Mouse (Mus musculus) limb, embryonic 12.5 days (tissue): ENCODE measurements around the gene Ptges2. TPM values are rescaled to one million over a fixed set of nuclear protein-coding genes. Genes with fewer than 3 reads are reported as not detected.
A peak's percentile ranks its signal among the peaks of the same experiment; 100 is the strongest.
"Not testable (repeated sequence)": the region's sequence is repeated elsewhere in the genome, so short reads cannot be mapped to it uniquely, and the experiment has no call there.

Experiments used
- ATAC-seq: fragments of 200-750 bp; cut with Nextera tagmentation; 2 replicates; pipeline ENCODE4 v1.8.0; 2017; ENCODE audit warnings: low read depth, moderate TSS enrichment; ENCODE audit not compliant: insufficient number of reproducible peaks, insufficient read depth, low FRiP score, low TSS enrichment
- H3K27ac ChIP-seq: fragments of 300-500 bp; sonication (generic); 2 replicates; pipeline ENCODE4 v1.5.1; 2016; ENCODE audit warnings: mild to moderate bottlenecking, moderate library complexity
- H3K27me3 ChIP-seq: fragments of 300-500 bp; sonication (generic); 2 replicates; pipeline ENCODE4 v1.6.1; 2016; ENCODE audit warnings: mild to moderate bottlenecking, moderate library complexity
- H3K36me3 ChIP-seq: fragments of 300-500 bp; sonication (generic); 2 replicates; pipeline ENCODE4 v1.6.1; 2016; ENCODE audit warnings: mild to moderate bottlenecking, moderate library complexity
- H3K4me1 ChIP-seq: fragments of 300-500 bp; sonication (generic); replicated peaks from 2 replicates; pipeline ENCODE4 v1.6.1; 2016
- H3K4me2 ChIP-seq: fragments of 300-500 bp; sonication (generic); 2 replicates; pipeline ENCODE4 v1.6.1; 2016; ENCODE audit warnings: mild to moderate bottlenecking, moderate library complexity
- H3K4me3 ChIP-seq: fragments of 300-500 bp; sonication (generic); replicated peaks from 2 replicates; pipeline ENCODE4 v1.5.1; 2016; ENCODE audit warnings: mild to moderate bottlenecking
- H3K9ac ChIP-seq: fragments of 300-500 bp; sonication (generic); replicated peaks from 2 replicates; pipeline ENCODE4 v1.6.1; 2016; ENCODE audit warnings: mild to moderate bottlenecking, moderate library complexity
- H3K9me3 ChIP-seq: fragments of 300-500 bp; sonication (generic); 2 replicates; pipeline ENCODE4 v1.6.1; 2016; ENCODE audit warnings: mild to moderate bottlenecking, moderate library complexity
- WGBS: fragments of 180-500 bp; shearing (Covaris S2); methylation state at CpG from one replicate; pipeline ENCODE4 v1.1.7; 2016; 5-methylcytosine and 5-hydroxymethylcytosine counted together
- polyA plus RNA-seq: library from polyadenylated mRNA; unstranded; fragments of >200 nt; fragmentation: Nextera tagmentation; extraction: Ambion mirVana; gene quantifications from 2 replicates; pipeline ENCODE4 v1.2.1, GENCODE M21; 2016

The Ptges2 gene
- polyA plus RNA-seq, 1 experiment from 2014 or later: 32.2 TPM

DNA sequence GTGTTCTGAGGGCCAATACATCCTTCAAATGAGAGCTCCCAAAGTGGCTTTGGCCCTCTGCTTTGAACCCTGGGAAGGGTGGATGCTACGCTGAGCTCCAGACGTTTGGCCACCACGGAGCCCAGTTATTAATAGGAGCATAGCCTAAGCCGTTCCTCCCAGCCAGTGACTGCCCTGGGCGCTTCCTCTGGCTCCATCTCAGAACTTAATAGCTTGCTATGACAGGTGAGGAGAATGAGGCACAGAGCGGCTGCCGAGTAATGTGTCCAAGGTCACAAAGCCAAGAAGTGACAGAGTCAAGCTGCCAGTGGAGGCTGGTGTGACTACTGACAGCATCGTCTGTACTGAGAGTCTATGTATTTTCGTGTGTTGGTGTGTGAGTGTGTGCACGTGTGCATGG, 39.5 kb upstream of the Ptges2 start:
- ATAC-seq: no peak
- no peak overlapping the region for H3K4me2 ChIP-seq
- no peak overlapping the region for H3K27ac ChIP-seq
- peaks cover 24% of the 10 kb centered on the region for H3K4me1 ChIP-seq
- H3K9me3 ChIP-seq: no peaks in the 10 kb centered on the region
- H3K36me3 ChIP-seq: no peaks in the 10 kb centered on the region
- WGBS: 63% methylated on average over 10 of the region's 10 CpGs
- H3K4me3 ChIP-seq: no peak overlapping the region
- H3K9ac ChIP-seq: no peak overlapping the region
- H3K27me3 ChIP-seq: peaks cover 6% of the 10 kb centered on the region; the same call in 1 of the 2 replicates

DNA sequence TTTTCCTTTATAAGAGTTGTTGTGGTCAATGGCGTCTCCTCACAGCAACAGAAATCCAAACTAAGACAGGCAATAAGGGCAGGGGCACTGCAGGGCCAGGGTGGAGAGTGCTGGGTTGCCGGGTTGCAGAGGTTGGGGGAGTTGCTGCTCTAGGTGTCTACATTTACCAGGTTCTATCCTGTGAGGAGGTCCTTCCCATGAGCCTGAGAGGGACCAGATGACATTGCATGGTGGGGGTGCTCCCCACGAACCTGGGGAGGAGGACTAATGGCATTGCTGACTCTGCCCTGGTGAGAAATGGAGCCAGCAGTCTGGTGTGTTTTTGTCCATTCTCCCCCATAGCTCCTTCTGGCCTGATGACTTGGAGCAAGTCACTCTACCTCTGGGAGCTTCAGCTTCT, 38.0 kb upstream of the Ptges2 start:
- WGBS: 78% methylated on average over 3 of the region's 3 CpGs
- Histone ChIP-seq H3K27ac (no peak overlapping the region), H3K9ac (no peak overlapping the region), H3K4me2 (no peak overlapping the region), H3K4me1 (peaks cover 21% of the 10 kb centered on the region), H3K27me3 (peaks cover 14% of the 10 kb centered on the region), H3K36me3 (no peaks in the 10 kb centered on the region), H3K9me3 (no peaks in the 10 kb centered on the region), H3K4me3 (no peak overlapping the region)
- no peak for ATAC-seq

DNA sequence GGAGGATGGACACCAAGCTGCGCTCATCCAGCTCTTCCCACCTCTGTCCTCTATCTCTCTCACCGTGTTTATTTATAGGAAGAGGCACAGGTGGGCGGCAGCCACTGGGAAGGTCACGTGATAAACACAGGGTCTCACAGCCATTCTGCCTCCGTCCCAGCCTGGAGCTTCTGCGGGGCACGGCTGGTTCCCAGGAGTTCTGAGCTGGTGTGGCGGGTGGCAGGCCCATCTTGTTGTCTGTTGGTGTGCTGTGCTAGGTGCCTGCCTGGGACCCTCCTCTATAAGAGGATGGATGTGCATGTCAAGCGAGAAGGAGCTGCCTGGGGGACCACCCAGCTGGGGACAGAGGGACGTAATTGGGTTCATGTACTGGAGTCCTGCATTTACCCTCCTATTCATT, 37.3 kb upstream of the Ptges2 start:
- H3K4me1 ChIP-seq: peaks cover 21% of the 10 kb centered on the region
- ATAC-seq: no peak
- H3K27ac ChIP-seq: no peak overlapping the region
- no peak overlapping the region for H3K4me3 ChIP-seq
- no peak overlapping the region for H3K4me2 ChIP-seq
- no peak overlapping the region for H3K9ac ChIP-seq
- H3K27me3 ChIP-seq: peaks cover 14% of the 10 kb centered on the region
- WGBS: 68% methylated on average over 10 of the region's 10 CpGs
- no peaks in the 10 kb centered on the region for H3K9me3 ChIP-seq
- no peaks in the 10 kb centered on the region for H3K36me3 ChIP-seq

DNA sequence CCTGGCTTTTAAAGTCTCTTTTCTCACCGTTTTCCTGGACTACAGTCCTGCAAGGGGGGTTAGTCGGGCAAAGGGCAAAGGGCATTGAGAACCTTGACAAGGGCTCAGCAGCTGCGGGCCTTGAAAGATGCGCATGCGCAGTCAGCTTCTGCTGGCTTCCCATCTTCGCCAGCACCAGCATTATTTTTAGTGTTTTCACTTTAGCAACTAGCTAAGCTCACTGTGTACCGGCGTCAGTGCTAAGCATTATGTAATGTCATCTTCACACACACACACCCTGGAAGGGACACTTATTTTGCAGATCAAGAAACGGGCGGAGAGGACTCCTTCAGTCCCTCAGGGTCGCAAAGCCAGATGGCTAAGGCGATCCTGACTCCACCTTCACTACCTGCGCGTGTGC, 35.0 kb upstream of the Ptges2 start:
- Histone ChIP-seq H3K4me2 (peak overlapping the region; percentile 72), H3K27ac (no peak overlapping the region), H3K4me3 (peak overlapping the region; percentile 38), H3K9me3 (no peaks in the 10 kb centered on the region), H3K27me3 (peaks cover 14% of the 10 kb centered on the region), H3K4me1 (peaks cover 25% of the 10 kb centered on the region), H3K9ac (no peak overlapping the region), H3K36me3 (peaks cover 16% of the 10 kb centered on the region)
- 4% methylated on average over 14 of the region's 14 CpGs for WGBS
- ATAC-seq: no peak

- 1% methylated on average over 24 of the region's 24 CpGs for WGBS
- Histone ChIP-seq H3K27ac (no peak overlapping the region), H3K9me3 (no peaks in the 10 kb centered on the region), H3K4me3 (peak overlapping the region; percentile 38), H3K4me1 (peaks cover 25% of the 10 kb centered on the region), H3K9ac (no peak overlapping the region; the same call in 1 of the 2 replicates), H3K27me3 (peaks cover 14% of the 10 kb centered on the region), H3K4me2 (peak overlapping the region; percentile 72), H3K36me3 (peaks cover 23% of the 10 kb centered on the region)
- peak; percentile 76 for ATAC-seq
Observed at GRCm38 (mm10) chr2:32361437-32361836, 34.3 kb upstream of the Ptges2 start.

GRCm38 (mm10) chr2:32362274-32362673, 33.4 kb upstream of the Ptges2 start:
- Histone ChIP-seq H3K4me2 (peak overlapping the region; percentile 81), H3K4me1 (peaks cover 25% of the 10 kb centered on the region), H3K4me3 (peak overlapping the region; percentile 59), H3K27me3 (peaks cover 14% of the 10 kb centered on the region), H3K36me3 (peaks cover 32% of the 10 kb centered on the region)
- not testable (repeated sequence) for ATAC-seq, H3K9ac ChIP-seq, H3K27ac ChIP-seq, H3K9me3 ChIP-seq
- 50% methylated on average over 5 of the region's 5 CpGs for WGBS

- H3K4me2 ChIP-seq: peak overlapping the region; percentile 81
- peak overlapping the region; percentile 77 for H3K9ac ChIP-seq
- peak; percentile 78 for ATAC-seq
- WGBS: under 1% methylated on average over 53 of the region's 53 CpGs
- H3K27ac ChIP-seq: peak overlapping the region; percentile 84
- H3K27me3 ChIP-seq: peaks cover 14% of the 10 kb centered on the region
- H3K36me3 ChIP-seq: peaks cover 38% of the 10 kb centered on the region
- no peaks in the 10 kb centered on the region for H3K9me3 ChIP-seq
- H3K4me3 ChIP-seq: peak overlapping the region; percentile 59
- H3K4me1 ChIP-seq: peaks cover 25% of the 10 kb centered on the region
Observed at GRCm38 (mm10) chr2:32362817-32363340, 32.8 kb upstream of the Ptges2 start.

DNA sequence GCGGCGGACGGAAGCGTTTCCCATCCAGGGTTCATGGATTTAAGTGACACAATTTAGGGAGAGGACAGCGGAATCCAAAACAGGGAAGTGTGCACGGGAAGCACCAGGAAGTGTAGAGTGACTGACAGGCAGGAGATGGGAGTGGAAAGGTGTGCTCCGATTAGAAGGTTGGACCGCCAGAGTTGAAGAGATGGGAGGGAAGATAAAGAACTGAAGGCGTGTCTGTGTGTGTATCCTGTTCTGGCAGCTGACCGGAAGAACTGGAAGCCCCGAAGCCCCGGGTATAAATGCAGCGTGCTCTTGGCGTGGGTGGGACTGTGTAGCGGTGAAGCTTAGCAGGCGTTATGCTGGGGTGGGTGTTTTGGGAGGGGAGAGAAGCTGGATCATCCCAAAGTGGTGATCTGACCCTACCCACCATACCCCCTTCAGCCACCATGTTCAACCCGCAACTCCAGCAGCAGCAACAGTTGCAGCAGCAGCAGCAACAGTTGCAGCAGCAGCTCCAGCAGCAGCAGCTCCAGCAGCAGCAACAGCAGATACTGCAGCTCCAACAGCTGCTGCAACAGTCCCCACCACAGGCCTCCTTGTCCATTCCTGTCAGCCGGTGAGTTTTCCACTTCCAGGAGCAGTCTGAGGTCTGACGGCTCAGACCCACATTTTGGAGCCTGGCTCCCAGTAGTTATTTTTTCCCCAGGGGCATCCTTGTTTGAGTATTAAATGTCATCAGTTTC, 32.2 kb upstream of the Ptges2 start:
- 10% methylated on average over 19 of the region's 19 CpGs for WGBS
- peak overlapping the region; percentile 77 for H3K9ac ChIP-seq

GRCm38 (mm10) chr2:32364121-32364520, 31.6 kb upstream of the Ptges2 start:
- no peak for ATAC-seq
- WGBS: 82% methylated on average over 8 of the region's 8 CpGs
- Histone ChIP-seq H3K27me3 (peaks cover 14% of the 10 kb centered on the region), H3K9ac (peak overlapping the region; percentile 77; the same call in 1 of the 2 replicates), H3K9me3 (no peaks in the 10 kb centered on the region), H3K4me2 (peak overlapping the region; percentile 81), H3K4me3 (peak overlapping the region; percentile 59), H3K27ac (no peak overlapping the region), H3K36me3 (peaks cover 49% of the 10 kb centered on the region), H3K4me1 (peaks cover 25% of the 10 kb centered on the region)

More for the DNA sequence above, 32.2 kb upstream of the Ptges2 start:
- H3K9me3 ChIP-seq: no peaks in the 10 kb centered on the region
- peak; percentile 24; the same call in 1 of the 2 replicates for ATAC-seq
- H3K4me3 ChIP-seq: peak overlapping the region; percentile 59
- H3K27me3 ChIP-seq: peaks cover 14% of the 10 kb centered on the region
- H3K36me3 ChIP-seq: peaks cover 44% of the 10 kb centered on the region
- peak overlapping the region; percentile 84 for H3K27ac ChIP-seq
- peaks cover 25% of the 10 kb centered on the region for H3K4me1 ChIP-seq
- peak overlapping the region; percentile 81 for H3K4me2 ChIP-seq

- no peak overlapping the region for H3K4me2 ChIP-seq
- no peaks in the 10 kb centered on the region for H3K9me3 ChIP-seq
- no peak overlapping the region for H3K9ac ChIP-seq
- ATAC-seq: no peak
- H3K4me1 ChIP-seq: peaks cover 10% of the 10 kb centered on the region
- no peaks in the 10 kb centered on the region for H3K27me3 ChIP-seq
- no peak overlapping the region for H3K27ac ChIP-seq
- no peak overlapping the region for H3K4me3 ChIP-seq
- 98% methylated on average over 5 of the region's 5 CpGs for WGBS
- peaks cover 81% of the 10 kb centered on the region for H3K36me3 ChIP-seq
Observed at GRCm38 (mm10) chr2:32367315-32367714, 28.4 kb upstream of the Ptges2 start.

DNA sequence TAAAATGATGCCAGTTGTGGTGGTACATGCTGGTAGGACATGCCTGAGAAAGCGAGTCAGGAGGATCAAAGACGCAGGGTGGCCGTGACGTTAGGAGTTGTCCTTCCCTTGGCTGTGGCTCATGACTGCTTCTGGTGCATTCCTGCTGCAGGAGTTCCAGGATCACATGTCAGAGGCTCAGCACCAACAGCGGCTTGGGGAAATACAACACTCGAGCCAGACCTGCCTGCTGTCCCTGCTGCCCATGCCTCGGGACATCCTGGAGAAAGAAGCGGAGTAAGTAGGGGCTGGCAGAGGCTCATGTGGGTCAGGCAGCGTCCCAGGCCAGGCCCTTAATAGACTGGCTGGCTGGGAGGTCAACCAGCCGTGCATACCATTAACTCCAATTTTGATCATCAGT, 21.5 kb upstream of the Ptges2 start:
- H3K4me1 ChIP-seq: no peaks in the 10 kb centered on the region
- no peaks in the 10 kb centered on the region for H3K27me3 ChIP-seq
- H3K27ac ChIP-seq: no peak overlapping the region
- WGBS: 85% methylated on average over 10 of the region's 10 CpGs
- H3K4me3 ChIP-seq: no peak overlapping the region
- H3K9me3 ChIP-seq: no peaks in the 10 kb centered on the region
- peaks cover 99% of the 10 kb centered on the region for H3K36me3 ChIP-seq
- no peak overlapping the region for H3K4me2 ChIP-seq
- ATAC-seq: no peak
- no peak overlapping the region for H3K9ac ChIP-seq
